Mouse (Mus musculus): ENCODE results near the gene Pole.

The Pole gene

GRCm38 (mm10) chr5:110345553-110345952, 59.4 kb downstream of the Pole start:
- DNase-seq = no peak

GRCm38 (mm10) chr5:110347006-110347405, 60.9 kb downstream of the Pole start:
- DNase-seq = no peak

- no peak for DNase-seq
Measured at GRCm38 (mm10) chr5:110354716-110355115, 68.6 kb downstream of the Pole start.

GRCm38 (mm10) chr5:110357531-110358179, 71.5 kb downstream of the Pole start:
- DNase-seq = peak; percentile 73

- no peak for DNase-seq
Measured at GRCm38 (mm10) chr5:110361465-110361864, 75.4 kb downstream of the Pole start.

GRCm38 (mm10) chr5:110362813-110363178, 76.7 kb downstream of the Pole start:
- no peak for DNase-seq

- peak; percentile 59 for DNase-seq
Measured at GRCm38 (mm10) chr5:110363179-110363821, 77.2 kb downstream of the Pole start.

GRCm38 (mm10) chr5:110363822-110364545, 77.9 kb downstream of the Pole start:
- DNase-seq = no peak

GRCm38 (mm10) chr5:110376802-110377433, 90.8 kb downstream of the Pole start:
- peak; percentile 85 for DNase-seq

- DNase-seq = no peak
Measured at GRCm38 (mm10) chr5:110378181-110378583, 92.1 kb downstream of the Pole start.

GRCm38 (mm10) chr5:110379086-110379485, 93.0 kb downstream of the Pole start:
- no peak for DNase-seq

GRCm38 (mm10) chr5:110379823-110380222, 93.7 kb downstream of the Pole start:
- DNase-seq = no peak

- peak; percentile 43 for DNase-seq
Measured at GRCm38 (mm10) chr5:110384491-110384890, 98.4 kb downstream of the Pole start.

- peak; percentile 22 for DNase-seq
Measured at GRCm38 (mm10) chr5:110385263-110385662, 99.2 kb downstream of the Pole start.

- DNase-seq = peak; percentile 75
Measured at GRCm38 (mm10) chr5:110386371-110387330, 100.5 kb downstream of the Pole start.

Data from cerebellum, adult 11-12 months (tissue).